Mouse (Mus musculus) E14TG2a.4 (cell line): ENCODE measurements around the gene Kcnk7.

ENCODE experiments used
- CTCF ChIP-seq: conservative IDR thresholded peaks from 2 replicates; pipeline ENCODE4 v1.5.1; 2014; ENCODE audit warnings: low read length
- NANOG ChIP-seq: IDR thresholded peaks from 2 replicates; pipeline ENCODE4 v1.6.1; 2014; ENCODE audit warnings: borderline replicate concordance, low read length, mixed read lengths
- POU5F1 ChIP-seq: IDR thresholded peaks from 2 replicates; pipeline ENCODE4 v1.6.1; 2014; ENCODE audit warnings: low read length, borderline replicate concordance

DNA sequence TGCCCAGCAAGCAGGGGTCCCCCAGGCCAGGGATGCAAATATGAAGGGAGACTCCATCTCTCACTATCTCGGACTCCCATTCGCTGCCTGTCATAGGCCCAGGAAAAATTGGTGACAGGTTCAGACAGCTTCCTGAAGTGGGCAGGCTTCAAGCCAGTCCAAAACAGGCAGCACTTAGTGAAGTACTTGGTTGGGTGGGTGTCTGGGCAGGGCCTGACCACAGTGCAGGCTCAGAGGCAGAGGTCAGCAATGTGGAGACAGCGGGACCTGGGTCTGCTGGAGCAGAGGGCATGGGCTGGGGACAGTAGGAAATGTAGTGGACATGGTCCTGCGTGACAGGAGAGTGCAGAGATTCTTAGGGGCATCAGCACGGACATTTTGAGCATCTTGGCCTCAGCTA, 12.6 kb upstream of the Kcnk7 start:
- no peak for TF ChIP-seq CTCF
- TF ChIP-seq NANOG: no peak
- no peak for TF ChIP-seq POU5F1
